Mouse (Mus musculus): ENCODE measurements around the gene Slc8a1.

GRCm38 (mm10) chr17:81455269-81455668 is 282.9 kb downstream of the Slc8a1 start:
- no peak for TF ChIP-seq POLR2A (IDR thresholded peaks at IDR 0.05; ENCODE audit: borderline replicate concordance, control insufficient read depth, low read depth, low read length)
- no peak for TF ChIP-seq CTCF (IDR thresholded peaks at IDR 0.05; ENCODE audit: control insufficient read depth, insufficient read depth, low read length)

Measured in bone marrow, adult 2 months (tissue).